Mouse (Mus musculus) kidney, postnatal 0 days (tissue): ENCODE results near the gene Bglap. TPM values are rescaled to one million over a fixed set of nuclear protein-coding genes. Genes with fewer than 3 reads are reported as not detected.

Experiments
- ATAC-seq: fragments of 200-750 bp; cut with Nextera tagmentation; replicated peaks from 2 replicates; pipeline ENCODE4 v1.8.0; 2017; ENCODE audit warnings: low read depth, moderate number of reproducible peaks, moderate TSS enrichment, moderate library complexity; ENCODE audit not compliant: low FRiP score
- DNase-seq: peaks from one replicate; pipeline ENCODE4 v3.0.0-alpha.2; 2016; ENCODE audit warnings: low spot score
- H3K27ac ChIP-seq: fragments of 300-500 bp; sonication (generic); 2 replicates; pipeline ENCODE4 v1.5.1; 2014; ENCODE audit warnings: mild to moderate bottlenecking
- H3K27me3 ChIP-seq: fragments of 300-500 bp; sonication (generic); 2 replicates; pipeline ENCODE4 v1.6.1; 2014; ENCODE audit warnings: low read length, mixed read lengths; ENCODE audit not compliant: insufficient read depth
- H3K36me3 ChIP-seq: fragments of 300-500 bp; sonication (generic); 2 replicates; pipeline ENCODE4 v1.6.1; 2014; ENCODE audit warnings: low read length, mixed read lengths; ENCODE audit not compliant: insufficient read depth
- H3K4me1 ChIP-seq: fragments of 300-500 bp; sonication (generic); replicated peaks from 2 replicates; pipeline ENCODE4 v1.6.1; 2014; ENCODE audit warnings: antibody characterized with exemption, low read length, mixed read lengths; ENCODE audit not compliant: insufficient read depth
- H3K4me2 ChIP-seq: fragments of 300-500 bp; sonication (generic); 2 replicates; pipeline ENCODE4 v1.6.1; 2014; ENCODE audit warnings: mild to moderate bottlenecking, low read length, moderate library complexity, mixed read lengths
- H3K4me3 ChIP-seq: fragments of 300-500 bp; sonication (generic); replicated peaks from 2 replicates; pipeline ENCODE4 v1.5.1; 2014; ENCODE audit warnings: low read depth, low read length
- H3K9ac ChIP-seq: fragments of 300-500 bp; sonication (generic); 2 replicates; pipeline ENCODE4 v1.6.1; 2014; ENCODE audit warnings: low read depth, low read length
- H3K9me3 ChIP-seq: fragments of 300-500 bp; sonication (generic); replicated peaks from 2 replicates; pipeline ENCODE4 v1.6.1; 2016; ENCODE audit warnings: low read length, inconsistent platforms, mixed read lengths
- CTCF ChIP-seq: IDR thresholded peaks from 2 replicates; pipeline ENCODE4 v1.5.1; 2016; ENCODE audit warnings: antibody characterized with exemption, low read depth, mild to moderate bottlenecking, moderate library complexity
- WGBS: fragments of 180-500 bp; shearing (Covaris S2); extraction: QIAGEN DNeasy Blood & Tissue Kit; methylation state at CpG from one replicate; pipeline ENCODE4 v1.1.7; 2014; 5-methylcytosine and 5-hydroxymethylcytosine counted together
- polyA plus RNA-seq: library from polyadenylated mRNA; unstranded; fragments of >200 nt; fragmentation: Nextera tagmentation; extraction: Ambion mirVana; gene quantifications from 2 replicates; pipeline ENCODE4 v1.2.1, GENCODE M21; 2015

The Bglap gene
- polyA plus RNA-seq, 1 experiment from 2014 or later: not detected

GRCm38 (mm10) chr3:88364337-88364736 lies 19.9 kb downstream of the Bglap start, which contains the start of gene Paqr6:
Gene Paqr6 (plus strand): TSS chr3:88364584.
- H3K27me3 ChIP-seq: peaks cover 3% of the 10 kb centered on the region; the same call in 1 of the 2 replicates
- peak within 1 kb of the TSS; percentile 5; the same call in 1 of the 2 replicates for H3K27ac ChIP-seq
- H3K4me2 ChIP-seq: peak within 1 kb of the TSS; percentile 38
- under 1% methylated on average over 16 of the region's 16 CpGs for WGBS
- H3K9ac ChIP-seq: no peak within 1 kb of the TSS
- 0 out of 2 replicates have a peak, but pooled peaks have one; percentile 8 for ATAC-seq
- peak within 1 kb of the TSS; percentile 17; the same call in 1 of the 2 replicates for H3K4me3 ChIP-seq
- peaks cover 25% of the 10 kb centered on the region for H3K36me3 ChIP-seq
- H3K4me1 ChIP-seq: no peaks in the 10 kb centered on the region
- peak; percentile 72 for DNase-seq
- H3K9me3 ChIP-seq: no peaks in the 10 kb centered on the region
- TF ChIP-seq CTCF: no peak

GRCm38 (mm10) chr3:88363700-88364099 lies 20.6 kb downstream of the Bglap start:
- no peak overlapping the region for H3K4me2 ChIP-seq
- no peak overlapping the region for H3K9ac ChIP-seq
- peaks cover 3% of the 10 kb centered on the region; the same call in 1 of the 2 replicates for H3K27me3 ChIP-seq
- no peaks in the 10 kb centered on the region for H3K4me1 ChIP-seq
- DNase-seq (no peak), ATAC-seq (no peak)
- peaks cover 32% of the 10 kb centered on the region for H3K36me3 ChIP-seq
- TF ChIP-seq CTCF: no peak
- H3K27ac ChIP-seq: no peak overlapping the region
- WGBS: 57% methylated on average over 4 of the region's 4 CpGs
- no peak overlapping the region for H3K4me3 ChIP-seq
- no peaks in the 10 kb centered on the region for H3K9me3 ChIP-seq

- TF ChIP-seq CTCF: no peak
- Histone ChIP-seq H3K9me3 (no peaks in the 10 kb centered on the region), H3K27ac (no peak overlapping the region), H3K4me3 (no peak overlapping the region), H3K4me1 (no peaks in the 10 kb centered on the region), H3K9ac (no peak overlapping the region), H3K4me2 (no peak overlapping the region), H3K27me3 (peaks cover 3% of the 10 kb centered on the region; the same call in 1 of the 2 replicates), H3K36me3 (peaks cover 50% of the 10 kb centered on the region)
- DNase-seq: no peak
- 80% methylated on average over 2 of the region's 2 CpGs for WGBS
- ATAC-seq: no peak; the same call in 1 of the 2 replicates
Observed at GRCm38 (mm10) chr3:88361612-88362313, 22.5 kb downstream of the Bglap start.

- ATAC-seq (no peak), DNase-seq (no peak)
- peaks cover 57% of the 10 kb centered on the region for H3K36me3 ChIP-seq
- H3K27me3 ChIP-seq: peaks cover 3% of the 10 kb centered on the region; the same call in 1 of the 2 replicates
- no peak overlapping the region for H3K27ac ChIP-seq
- no peaks in the 10 kb centered on the region for H3K9me3 ChIP-seq
- no peak overlapping the region for H3K4me2 ChIP-seq
- H3K4me1 ChIP-seq: no peaks in the 10 kb centered on the region
- no peak overlapping the region for H3K4me3 ChIP-seq
- 54% methylated on average over 6 of the region's 6 CpGs for WGBS
- no peak for TF ChIP-seq CTCF
- H3K9ac ChIP-seq: no peak overlapping the region
Observed at GRCm38 (mm10) chr3:88361096-88361495, 23.2 kb downstream of the Bglap start.

GRCm38 (mm10) chr3:88359989-88360388 lies 24.3 kb downstream of the Bglap start:
- Histone ChIP-seq H3K4me3 (no peak overlapping the region), H3K4me2 (no peak overlapping the region), H3K4me1 (no peaks in the 10 kb centered on the region), H3K27me3 (no peaks in the 10 kb centered on the region), H3K36me3 (peaks cover 68% of the 10 kb centered on the region), H3K27ac (no peak overlapping the region), H3K9ac (no peak overlapping the region), H3K9me3 (no peaks in the 10 kb centered on the region)
- TF ChIP-seq CTCF: no peak
- ATAC-seq (no peak), DNase-seq (no peak)
- WGBS: 74% methylated on average over 3 of the region's 3 CpGs

GRCm38 (mm10) chr3:88359584-88359983 lies 24.7 kb downstream of the Bglap start:
- Histone ChIP-seq H3K4me2 (no peak overlapping the region), H3K4me1 (no peaks in the 10 kb centered on the region), H3K27me3 (no peaks in the 10 kb centered on the region), H3K9ac (no peak overlapping the region), H3K27ac (no peak overlapping the region), H3K36me3 (peaks cover 72% of the 10 kb centered on the region), H3K9me3 (no peaks in the 10 kb centered on the region), H3K4me3 (no peak overlapping the region)
- 80% methylated on average over 5 of the region's 5 CpGs for WGBS
- DNase-seq: no peak
- no peak for TF ChIP-seq CTCF
- no peak for ATAC-seq
